Mouse (Mus musculus) left cerebral cortex, adult 11 months (tissue): ENCODE results near the gene Mybpc1.
"Not testable (repeated sequence)": the region's sequence is repeated elsewhere in the genome, so short reads cannot be mapped to it uniquely, and the experiment has no call there.

ENCODE experiments used
- DNase-seq: peaks from one replicate; pipeline ENCODE4 v3.0.0; 2022; ENCODE audit warnings: low spot score

The Mybpc1 gene

GRCm38 (mm10) chr10:88494959-88495587 is 109.9 kb downstream of the Mybpc1 start:
- no peak for DNase-seq

DNA sequence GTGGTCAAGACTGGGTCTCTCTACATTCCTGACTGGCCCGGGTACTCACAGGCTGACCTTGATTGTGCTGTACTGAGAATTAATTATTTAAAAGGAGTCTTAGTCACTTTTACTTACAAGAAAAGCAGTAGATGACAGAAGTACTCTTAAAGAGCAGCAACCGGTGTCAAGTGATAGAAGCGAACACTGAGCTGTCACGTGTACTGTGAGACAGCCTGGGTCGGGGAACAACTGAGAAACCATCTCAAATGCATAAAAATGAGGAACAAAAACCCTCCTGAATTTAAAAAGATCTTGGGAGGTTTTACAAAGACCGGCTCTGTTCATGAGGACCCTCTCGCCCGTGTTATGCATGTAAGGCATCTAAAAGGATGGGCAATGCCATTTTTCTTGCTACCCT is 112.3 kb downstream of the Mybpc1 start:
- DNase-seq: no peak

- no peak for DNase-seq
Measured at GRCm38 (mm10) chr10:88491632-88492031, 113.3 kb downstream of the Mybpc1 start.

- no peak for DNase-seq
Measured at GRCm38 (mm10) chr10:88488629-88489028, 116.3 kb downstream of the Mybpc1 start.

GRCm38 (mm10) chr10:88482866-88483265 is 122.1 kb downstream of the Mybpc1 start:
- DNase-seq: not testable (repeated sequence)
